Mouse (Mus musculus) myocyte (in vitro differentiated cells): ENCODE measurements around the gene Ctnnbl1.

Experiments
- POLR2A ChIP-seq: IDR thresholded peaks from one replicate; pipeline ENCODE4 v1.6.1; 2011; ENCODE audit warnings: low read depth, mild to moderate bottlenecking, control low read depth, moderate library complexity; ENCODE audit not compliant: insufficient read length
- POLR2AphosphoS2 ChIP-seq: IDR thresholded peaks from one replicate; pipeline ENCODE4 v1.6.1; 2011; ENCODE audit warnings: low read depth, control low read depth; ENCODE audit not compliant: insufficient read length
- SRF ChIP-seq: IDR thresholded peaks from one replicate; pipeline ENCODE4 v1.6.1; 2011; ENCODE audit warnings: low read depth; ENCODE audit not compliant: control insufficient read depth, insufficient read length

DNA sequence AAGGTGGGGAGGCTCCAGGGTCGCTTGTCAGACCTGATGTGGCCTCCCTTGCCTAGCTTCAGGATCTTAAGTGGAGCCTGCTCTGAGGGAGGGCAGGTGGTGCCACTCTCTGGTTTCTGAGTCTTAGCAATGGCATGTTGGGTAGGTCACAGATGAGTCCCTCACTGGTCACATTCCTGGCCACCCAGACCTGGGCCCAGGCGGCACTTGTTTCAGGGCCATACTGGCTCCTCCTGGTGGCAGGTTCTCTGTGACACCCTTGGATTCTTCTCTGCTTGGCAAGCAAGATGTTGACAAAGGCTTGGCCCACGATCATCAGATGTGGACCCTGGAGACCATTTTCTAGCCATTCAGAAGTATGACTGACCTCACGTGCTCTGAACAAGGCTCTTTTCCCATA is 195.5 kb downstream of the Ctnnbl1 start:
- TF ChIP-seq POLR2A (no peak), SRF (no peak), POLR2AphosphoS2 (no peak)
